Mouse (Mus musculus): Measurements from ENCODE around the gene Casr. TPM values are rescaled to one million over a fixed set of nuclear protein-coding genes. Genes with fewer than 3 reads are reported as not detected.

Casr gene
- polyA plus RNA-seq, 1 experiment = 0.39 TPM

DNA sequence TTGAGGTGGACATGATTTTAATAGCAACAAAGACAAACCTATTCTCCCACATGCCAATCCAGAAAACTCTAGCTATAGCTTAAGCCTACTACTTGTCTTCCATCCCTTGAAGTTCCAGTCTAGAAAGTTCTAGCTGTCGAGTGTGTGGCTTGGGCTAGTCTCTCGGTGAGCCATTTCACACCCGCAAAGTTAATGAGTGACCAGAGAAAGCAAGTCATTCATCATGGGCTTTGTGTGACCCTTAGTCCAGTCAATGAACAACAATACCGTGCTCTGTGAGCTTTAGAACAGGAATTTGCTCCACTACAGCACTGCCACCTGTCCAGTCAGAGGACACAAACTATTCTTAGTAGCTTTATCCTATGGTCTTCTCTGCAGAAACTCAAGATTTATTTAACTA lies 16.6 kb downstream of the Casr start:
- Histone ChIP-seq H3K4me1 (ENCODE audit: control insufficient read depth, insufficient read depth, low read length) (no peaks in the 10 kb centered on the region), H3K27me3 (ENCODE audit: control insufficient read depth, insufficient read depth, low read length, poor library complexity, severe bottlenecking) (no peaks in the 10 kb centered on the region; the same call in 1 of the 2 replicates), H3K36me3 (ENCODE audit: control insufficient read depth, insufficient read depth, low read length, poor library complexity, severe bottlenecking) (no peaks in the 10 kb centered on the region), H3K9ac (ENCODE audit: low read depth, poor library complexity, severe bottlenecking) (no peak overlapping the region), H3K27ac (ENCODE audit: insufficient read depth, low read length) (no peak overlapping the region), H3K9me3 (replicated peaks; ENCODE audit: control insufficient read depth, insufficient read depth, low read length, poor library complexity, severe bottlenecking) (no peaks in the 10 kb centered on the region), H3K4me3 (ENCODE audit: low read depth, low read length) (no peak overlapping the region)
- TF ChIP-seq CTCF (IDR thresholded peaks at IDR 0.05; ENCODE audit: low read depth, low read length) (no peak), EP300 (IDR thresholded peaks at IDR 0.05; ENCODE audit: insufficient read depth, low read depth, low read length) (no peak)

DNA sequence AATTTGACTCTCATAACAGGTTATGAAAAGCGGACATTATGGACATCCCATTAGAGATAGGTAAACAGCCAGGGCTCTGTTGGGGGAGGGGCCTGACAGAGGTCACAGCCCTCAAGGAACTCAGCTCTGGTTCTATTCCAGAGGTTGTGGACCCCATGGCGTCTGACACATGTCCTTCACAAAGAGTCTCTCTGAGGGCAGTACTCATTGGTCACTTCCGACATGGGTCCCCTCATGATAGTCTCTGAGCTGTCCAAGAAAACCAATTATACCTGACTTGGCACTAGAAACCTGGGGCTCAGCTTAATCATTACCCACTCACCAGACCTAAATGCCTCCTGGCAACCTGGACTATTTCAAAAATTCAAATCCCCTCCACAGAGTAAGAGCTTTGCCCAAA lies 18.9 kb downstream of the Casr start:
- Histone ChIP-seq H3K9me3 (replicated peaks; ENCODE audit: control insufficient read depth, insufficient read depth, low read length, poor library complexity, severe bottlenecking) (no peaks in the 10 kb centered on the region), H3K36me3 (ENCODE audit: control insufficient read depth, insufficient read depth, low read length, poor library complexity, severe bottlenecking) (no peaks in the 10 kb centered on the region), H3K27me3 (ENCODE audit: control insufficient read depth, insufficient read depth, low read length, poor library complexity, severe bottlenecking) (no peaks in the 10 kb centered on the region; the same call in 1 of the 2 replicates), H3K9ac (ENCODE audit: low read depth, poor library complexity, severe bottlenecking) (no peak overlapping the region), H3K27ac (ENCODE audit: insufficient read depth, low read length) (no peak overlapping the region), H3K4me3 (ENCODE audit: low read depth, low read length) (no peak overlapping the region), H3K4me1 (ENCODE audit: control insufficient read depth, insufficient read depth, low read length) (no peaks in the 10 kb centered on the region)
- TF ChIP-seq CTCF (IDR thresholded peaks at IDR 0.05; ENCODE audit: low read depth, low read length) (no peak), POLR2A (IDR thresholded peaks at IDR 0.05; ENCODE audit: insufficient read depth, low read length) (no peak), EP300 (IDR thresholded peaks at IDR 0.05; ENCODE audit: insufficient read depth, low read depth, low read length) (no peak)

DNA sequence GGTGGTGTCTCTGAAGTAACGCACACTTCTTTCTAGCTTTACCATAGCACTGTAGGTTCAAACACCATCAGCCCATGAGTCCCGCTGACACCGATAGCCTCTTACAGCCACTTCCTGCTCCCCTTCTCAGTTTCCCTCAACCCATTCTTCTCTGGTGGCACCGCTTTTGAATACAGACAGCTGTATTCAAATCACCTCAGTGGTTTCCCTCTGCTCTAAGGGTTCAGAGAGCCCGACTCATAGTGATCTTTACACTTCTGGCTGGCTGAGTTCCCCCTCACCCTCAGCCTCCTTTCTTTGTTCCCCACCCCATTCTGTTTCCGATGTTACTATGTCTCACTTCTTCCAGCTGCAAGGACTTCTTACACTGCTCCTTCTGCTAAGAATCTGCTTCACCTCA lies 21.1 kb downstream of the Casr start:
- no peak overlapping the region for H3K4me3 ChIP-seq (ENCODE audit: low read depth, low read length)

DNA sequence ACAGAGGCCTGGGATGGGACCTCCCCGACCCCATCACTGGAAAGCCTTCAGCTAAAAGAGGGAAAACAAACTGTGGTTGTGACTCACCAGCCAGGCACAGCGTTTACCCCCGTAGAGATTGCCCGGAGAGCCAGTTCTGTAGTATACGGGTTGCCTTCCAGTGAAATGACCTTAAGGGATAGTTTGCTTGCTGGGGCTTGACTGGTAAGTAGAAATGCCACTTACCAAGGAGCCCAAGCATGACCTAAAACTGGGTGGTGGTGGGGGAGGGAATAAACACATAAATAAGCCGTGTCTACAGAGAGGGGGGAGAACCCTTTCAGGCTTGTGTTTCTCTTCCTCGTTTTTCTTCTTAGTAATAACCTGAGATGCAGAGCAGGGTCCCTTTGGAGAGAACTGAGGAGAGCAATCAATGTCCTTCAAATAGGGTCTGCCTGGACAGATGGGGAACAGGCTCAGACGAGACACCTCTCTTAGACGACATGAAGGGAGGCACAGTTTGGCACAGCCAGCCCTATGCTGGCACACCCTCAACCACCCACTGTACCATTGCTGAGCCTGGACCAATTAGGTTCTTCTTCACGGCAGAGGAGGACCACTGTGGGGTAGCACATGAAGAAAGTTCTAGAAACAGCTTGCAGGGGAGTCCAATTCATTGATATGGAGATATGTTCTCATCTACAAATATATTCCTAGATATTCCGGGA lies 28.8 kb downstream of the Casr start:
- Histone ChIP-seq H3K9me3 (replicated peaks; ENCODE audit: control insufficient read depth, insufficient read depth, low read length, poor library complexity, severe bottlenecking) (no peaks in the 10 kb centered on the region), H3K27me3 (ENCODE audit: control insufficient read depth, insufficient read depth, low read length, poor library complexity, severe bottlenecking) (no peaks in the 10 kb centered on the region), H3K36me3 (ENCODE audit: control insufficient read depth, insufficient read depth, low read length, poor library complexity, severe bottlenecking) (no peaks in the 10 kb centered on the region), H3K4me1 (ENCODE audit: control insufficient read depth, insufficient read depth, low read length) (peaks cover 4% of the 10 kb centered on the region), H3K4me3 (ENCODE audit: low read depth, low read length) (no peak overlapping the region), H3K9ac (ENCODE audit: low read depth, poor library complexity, severe bottlenecking) (no peak overlapping the region), H3K27ac (ENCODE audit: insufficient read depth, low read length) (no peak overlapping the region)
- TF ChIP-seq CTCF (IDR thresholded peaks at IDR 0.05; ENCODE audit: low read depth, low read length) = no peak
- TF ChIP-seq EP300 (IDR thresholded peaks at IDR 0.05; ENCODE audit: insufficient read depth, low read depth, low read length) = no peak
- TF ChIP-seq POLR2A (IDR thresholded peaks at IDR 0.05; ENCODE audit: insufficient read depth, low read length) = no peak

More for the DNA sequence above, 21.1 kb downstream of the Casr start:
- no peaks in the 10 kb centered on the region; the same call in 1 of the 2 replicates for H3K27me3 ChIP-seq (ENCODE audit: control insufficient read depth, insufficient read depth, low read length, poor library complexity, severe bottlenecking)
- TF ChIP-seq EP300 (IDR thresholded peaks at IDR 0.05; ENCODE audit: insufficient read depth, low read depth, low read length) (no peak), CTCF (IDR thresholded peaks at IDR 0.05; ENCODE audit: low read depth, low read length) (no peak), POLR2A (IDR thresholded peaks at IDR 0.05; ENCODE audit: insufficient read depth, low read length) (no peak)
- H3K4me1 ChIP-seq (ENCODE audit: control insufficient read depth, insufficient read depth, low read length) = no peaks in the 10 kb centered on the region
- H3K27ac ChIP-seq (ENCODE audit: insufficient read depth, low read length) = no peak overlapping the region
- H3K9me3 ChIP-seq (replicated peaks; ENCODE audit: control insufficient read depth, insufficient read depth, low read length, poor library complexity, severe bottlenecking) = no peaks in the 10 kb centered on the region
- H3K9ac ChIP-seq (ENCODE audit: low read depth, poor library complexity, severe bottlenecking) = no peak overlapping the region
- no peaks in the 10 kb centered on the region for H3K36me3 ChIP-seq (ENCODE audit: control insufficient read depth, insufficient read depth, low read length, poor library complexity, severe bottlenecking)

DNA sequence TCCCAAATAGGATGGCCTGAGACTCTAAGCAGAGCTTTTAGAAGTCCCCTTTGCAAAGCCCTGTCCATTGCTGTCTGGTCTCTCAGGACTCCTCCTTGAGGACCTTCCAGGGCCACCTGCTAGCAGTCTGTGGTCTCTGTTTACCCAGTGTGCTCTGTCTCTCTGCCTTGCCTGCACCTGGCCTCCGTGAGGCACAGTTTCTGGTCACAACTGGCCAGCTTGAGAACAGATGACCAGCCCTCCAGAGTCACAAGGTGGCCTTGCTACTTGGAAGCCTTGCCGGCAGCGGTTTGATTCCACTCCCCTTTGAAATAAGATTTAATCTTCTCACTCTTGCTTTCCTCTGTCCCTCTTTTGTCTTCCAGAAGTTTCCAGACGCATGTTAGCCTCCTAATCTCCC lies 29.9 kb downstream of the Casr start:
- Histone ChIP-seq H3K27me3 (ENCODE audit: control insufficient read depth, insufficient read depth, low read length, poor library complexity, severe bottlenecking) (no peaks in the 10 kb centered on the region), H3K27ac (ENCODE audit: insufficient read depth, low read length) (no peak overlapping the region), H3K9me3 (replicated peaks; ENCODE audit: control insufficient read depth, insufficient read depth, low read length, poor library complexity, severe bottlenecking) (no peaks in the 10 kb centered on the region), H3K36me3 (ENCODE audit: control insufficient read depth, insufficient read depth, low read length, poor library complexity, severe bottlenecking) (no peaks in the 10 kb centered on the region), H3K4me1 (ENCODE audit: control insufficient read depth, insufficient read depth, low read length) (peaks cover 4% of the 10 kb centered on the region), H3K4me3 (ENCODE audit: low read depth, low read length) (no peak overlapping the region), H3K9ac (ENCODE audit: low read depth, poor library complexity, severe bottlenecking) (no peak overlapping the region)
- TF ChIP-seq CTCF (IDR thresholded peaks at IDR 0.05; ENCODE audit: low read depth, low read length) (no peak), EP300 (IDR thresholded peaks at IDR 0.05; ENCODE audit: insufficient read depth, low read depth, low read length) (no peak), POLR2A (IDR thresholded peaks at IDR 0.05; ENCODE audit: insufficient read depth, low read length) (no peak)

DNA sequence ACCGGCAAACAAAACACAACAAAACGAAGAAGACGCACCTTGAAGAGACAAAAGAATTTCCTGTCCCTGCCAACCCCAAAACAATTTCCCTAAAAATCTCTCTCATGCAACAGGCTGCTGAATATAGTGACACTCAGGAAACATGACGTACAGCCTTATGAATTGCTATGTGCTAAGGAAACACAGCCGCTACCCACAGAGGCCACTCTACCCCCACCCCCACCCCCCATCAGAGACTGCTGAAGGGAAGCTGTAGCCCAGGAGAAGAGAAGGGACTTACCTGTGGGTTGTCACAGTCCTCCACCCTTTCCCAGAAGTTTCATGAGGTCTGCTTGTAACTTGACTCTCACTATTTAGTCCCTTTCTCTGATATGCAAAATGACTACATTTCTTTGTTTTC lies 30.3 kb downstream of the Casr start:
- Histone ChIP-seq H3K9me3 (replicated peaks; ENCODE audit: control insufficient read depth, insufficient read depth, low read length, poor library complexity, severe bottlenecking) (no peaks in the 10 kb centered on the region), H3K27ac (ENCODE audit: insufficient read depth, low read length) (no peak overlapping the region), H3K4me3 (ENCODE audit: low read depth, low read length) (no peak overlapping the region), H3K4me1 (ENCODE audit: control insufficient read depth, insufficient read depth, low read length) (peaks cover 4% of the 10 kb centered on the region), H3K9ac (ENCODE audit: low read depth, poor library complexity, severe bottlenecking) (no peak overlapping the region), H3K27me3 (ENCODE audit: control insufficient read depth, insufficient read depth, low read length, poor library complexity, severe bottlenecking) (no peaks in the 10 kb centered on the region), H3K36me3 (ENCODE audit: control insufficient read depth, insufficient read depth, low read length, poor library complexity, severe bottlenecking) (no peaks in the 10 kb centered on the region)
- TF ChIP-seq POLR2A (IDR thresholded peaks at IDR 0.05; ENCODE audit: insufficient read depth, low read length) = no peak
- 0 out of 2 replicates have a peak, but pooled peaks have one; percentile 4 for TF ChIP-seq EP300 (IDR thresholded peaks at IDR 0.05; ENCODE audit: insufficient read depth, low read depth, low read length)
